Mouse (Mus musculus) megakaryocyte-erythroid progenitor cell, adult 5-6 weeks (primary cell): ENCODE measurements around the gene Mapk8ip2. TPM values are rescaled to one million over a fixed set of nuclear protein-coding genes. Genes with fewer than 3 reads are reported as not detected.

Experiments used
- total RNA-seq, 2 experiments: library from RNA; stranded (forward) in 1 of 2; stranded (reverse) in 1 of 2; fragments of 200-1000, 215-1000 nt in 1 of 2; fragments of >200 nt in 1 of 2; fragmentation: Nextera tagmentation in 1 of 2; gene quantifications; 2 replicates each; pipeline ENCODE4 v1.2.3; 2014 to 2017

The Mapk8ip2 gene
- total RNA-seq, 2 experiments from 2014 or later = not detected

Other genes with a start within 250 kb of the Mapk8ip2 start
- gene Ppp6r2, start 242.4 kb upstream of the Mapk8ip2 start, total RNA-seq (2014; fragmentation: Nextera tagmentation) = 56.3 and 72.3 TPM in 2 replicates
- gene Ppp6r2, start 242.4 kb upstream of the Mapk8ip2 start, total RNA-seq (2017) = 29.4 and 145 TPM in 2 replicates
- 161 and 193 TPM in 2 replicates for gene Sbf1, start 138.6 kb upstream of the Mapk8ip2 start, total RNA-seq (2014; fragmentation: Nextera tagmentation)
- 34.6 and 83.9 TPM in 2 replicates for gene Sbf1, start 138.6 kb upstream of the Mapk8ip2 start, total RNA-seq (2017)
- not detected in 2 replicates for gene Adm2, start 131.2 kb upstream of the Mapk8ip2 start, total RNA-seq (2014; fragmentation: Nextera tagmentation)
- not detected in 2 replicates for gene Adm2, start 131.2 kb upstream of the Mapk8ip2 start, total RNA-seq (2017)
- not detected in 2 replicates for gene Miox, start 119.5 kb upstream of the Mapk8ip2 start, total RNA-seq (2014; fragmentation: Nextera tagmentation)
- gene Miox, start 119.5 kb upstream of the Mapk8ip2 start, total RNA-seq (2017) = not detected in 2 replicates
- gene Lmf2, start 98.3 kb upstream of the Mapk8ip2 start, total RNA-seq (2014; fragmentation: Nextera tagmentation) = 30.5 and 38.1 TPM in 2 replicates
- gene Lmf2, start 98.3 kb upstream of the Mapk8ip2 start, total RNA-seq (2017) = 6.5 and 8.2 TPM in 2 replicates
- 144 and 155 TPM in 2 replicates for gene Ncaph2, start 98.2 kb upstream of the Mapk8ip2 start, total RNA-seq (2014; fragmentation: Nextera tagmentation)
- gene Ncaph2, start 98.2 kb upstream of the Mapk8ip2 start, total RNA-seq (2017) = 88.3 and 91.2 TPM in 2 replicates
- gene Sco2, start 80.1 kb upstream of the Mapk8ip2 start, total RNA-seq (2014; fragmentation: Nextera tagmentation) = 26.1 and 28.3 TPM in 2 replicates
- gene Sco2, start 80.1 kb upstream of the Mapk8ip2 start, total RNA-seq (2017) = 12.2 and 17.0 TPM in 2 replicates
- not detected in 2 replicates for gene Tymp, start 76.9 kb upstream of the Mapk8ip2 start, total RNA-seq (2014; fragmentation: Nextera tagmentation)
- 0.65 TPM in 1 of 2 replicates, not detected in the other for gene Tymp, start 76.9 kb upstream of the Mapk8ip2 start, total RNA-seq (2017)
- 13.9 and 14.0 TPM in 2 replicates for gene Odf3b, start 74.6 kb upstream of the Mapk8ip2 start, total RNA-seq (2014; fragmentation: Nextera tagmentation)
- gene Odf3b, start 74.6 kb upstream of the Mapk8ip2 start, total RNA-seq (2017) = 4.7 TPM in 1 of 2 replicates, not detected in the other
- gene Klhdc7b, start 69.0 kb upstream of the Mapk8ip2 start, total RNA-seq (2014; fragmentation: Nextera tagmentation) = not detected in 2 replicates
- gene Klhdc7b, start 69.0 kb upstream of the Mapk8ip2 start, total RNA-seq (2017) = not detected in 2 replicates
- gene Syce3, start 43.4 kb upstream of the Mapk8ip2 start, total RNA-seq (2014; fragmentation: Nextera tagmentation) = not detected in 2 replicates
- not detected in 2 replicates for gene Syce3, start 43.4 kb upstream of the Mapk8ip2 start, total RNA-seq (2017)
- 2.0 and 3.5 TPM in 2 replicates for gene Cpt1b, start 28.1 kb upstream of the Mapk8ip2 start, total RNA-seq (2014; fragmentation: Nextera tagmentation)
- 2.0 and 14.6 TPM in 2 replicates for gene Cpt1b, start 28.1 kb upstream of the Mapk8ip2 start, total RNA-seq (2017)
- gene C730034F03Rik, start 24.3 kb upstream of the Mapk8ip2 start, total RNA-seq (2014; fragmentation: Nextera tagmentation) = 0.70 and 2.8 TPM in 2 replicates
- 2.0 and 3.1 TPM in 2 replicates for gene C730034F03Rik, start 24.3 kb upstream of the Mapk8ip2 start, total RNA-seq (2017)
- not detected in 2 replicates for gene Gm44502, start 24.2 kb upstream of the Mapk8ip2 start, total RNA-seq (2014; fragmentation: Nextera tagmentation)
- gene Gm44502, start 24.2 kb upstream of the Mapk8ip2 start, total RNA-seq (2017) = 0.57 TPM in 1 of 2 replicates, not detected in the other
- 56.6 and 59.9 TPM in 2 replicates for gene Chkb, start 24.0 kb upstream of the Mapk8ip2 start, total RNA-seq (2014; fragmentation: Nextera tagmentation)
- gene Chkb, start 24.0 kb upstream of the Mapk8ip2 start, total RNA-seq (2017) = 14.5 and 14.9 TPM in 2 replicates
- 10.7 and 18.3 TPM in 2 replicates for gene Arsa, start 23.5 kb downstream of the Mapk8ip2 start, total RNA-seq (2014; fragmentation: Nextera tagmentation)
- gene Arsa, start 23.5 kb downstream of the Mapk8ip2 start, total RNA-seq (2017) = 7.1 and 17.4 TPM in 2 replicates
- 77.1 and 87.3 TPM in 2 replicates for gene Shank3, start 45.7 kb downstream of the Mapk8ip2 start, total RNA-seq (2014; fragmentation: Nextera tagmentation)
- gene Shank3, start 45.7 kb downstream of the Mapk8ip2 start, total RNA-seq (2017) = 11.8 and 48.9 TPM in 2 replicates
- gene Acr, start 114.4 kb downstream of the Mapk8ip2 start, total RNA-seq (2014; fragmentation: Nextera tagmentation) = 1.3 and 4.0 TPM in 2 replicates
- gene Acr, start 114.4 kb downstream of the Mapk8ip2 start, total RNA-seq (2017) = not detected in 2 replicates
- gene Rabl2, start 138.0 kb downstream of the Mapk8ip2 start, total RNA-seq (2014; fragmentation: Nextera tagmentation) = 11.1 and 16.6 TPM in 2 replicates
- gene Rabl2, start 138.0 kb downstream of the Mapk8ip2 start, total RNA-seq (2017) = 8.4 and 11.7 TPM in 2 replicates